Mouse (Mus musculus): ENCODE data around the gene Clba1. TPM values are rescaled to one million over a fixed set of nuclear protein-coding genes. Genes with fewer than 3 reads are reported as not detected.
"Not testable (repeated sequence)": the region's sequence is repeated elsewhere in the genome, so short reads cannot be mapped to it uniquely, and the experiment has no call there.

Gene Clba1
- polyA plus RNA-seq, 2 experiments from 2014 or later = 0.24 TPM; not detected in 1

- no peak for ATAC-seq
Observed at GRCm38 (mm10) chr12:112795466-112796104, 13.2 kb upstream of the Clba1 start.

- ATAC-seq = no peak
Observed at GRCm38 (mm10) chr12:112796551-112797510, 11.9 kb upstream of the Clba1 start.

- ATAC-seq = no peak
Observed at GRCm38 (mm10) chr12:112797672-112798331, 10.9 kb upstream of the Clba1 start.

GRCm38 (mm10) chr12:112798332-112798681, 10.4 kb upstream of the Clba1 start:
- no peak for ATAC-seq

- ATAC-seq = no peak
Observed at GRCm38 (mm10) chr12:112798716-112799115, 10.0 kb upstream of the Clba1 start.

- no peak for ATAC-seq
Observed at GRCm38 (mm10) chr12:112799237-112799970, 9.3 kb upstream of the Clba1 start.

- peak; percentile 59 for ATAC-seq
Observed at GRCm38 (mm10) chr12:112800476-112800875, 8.3 kb upstream of the Clba1 start.

- no peak for ATAC-seq
Observed at GRCm38 (mm10) chr12:112801864-112802846, 6.6 kb upstream of the Clba1 start, which contains the start of gene Ahnak2. Gene Ahnak2, minus strand, starts transcription at chr12:112802657.

- ATAC-seq = no peak
Observed at GRCm38 (mm10) chr12:112802917-112803316, 5.8 kb upstream of the Clba1 start.

GRCm38 (mm10) chr12:112804046-112804445, 4.7 kb upstream of the Clba1 start:
- ATAC-seq = no peak

- ATAC-seq = no peak
Observed at GRCm38 (mm10) chr12:112806044-112806443, 2.7 kb upstream of the Clba1 start.

- ATAC-seq = no peak
Observed at GRCm38 (mm10) chr12:112807796-112808195, 941 bp upstream of the Clba1 start.

- no peak for ATAC-seq
Observed at GRCm38 (mm10) chr12:112808212-112808586, 538 bp upstream of the Clba1 start.

GRCm38 (mm10) chr12:112809641-112810040, 904 bp downstream of the Clba1 start:
- no peak for ATAC-seq

- no peak for ATAC-seq
Observed at GRCm38 (mm10) chr12:112810092-112810885, 1.6 kb downstream of the Clba1 start.

- no peak for ATAC-seq
Observed at GRCm38 (mm10) chr12:112813370-112813769, 4.6 kb downstream of the Clba1 start.

GRCm38 (mm10) chr12:112814682-112815470, 6.1 kb downstream of the Clba1 start:
- no peak for ATAC-seq

GRCm38 (mm10) chr12:112816294-112816693, 7.6 kb downstream of the Clba1 start:
- peak; percentile 71 for ATAC-seq

- ATAC-seq = not testable (repeated sequence)
Observed at GRCm38 (mm10) chr12:112816866-112817265, 8.1 kb downstream of the Clba1 start.

Data from activated CD4-positive, CD25-positive, alpha-beta regulatory T cell, adult 4 months (primary cell).